Comparison of ENCODE assay signal across 8 mouse cellular contexts in genomic region chr12:3866654-3867370, GRCm38 (mm10).
DNase-seq lines count a peak whose midpoint lies in the region; ATAC-seq and TF ChIP-seq lines count a peak whose summit lies in the region.

No protein-coding gene starts in this region.

- peaks cover 43% of the 10 kb centered on the region for H3K4me1 ChIP-seq in heart, postnatal 0 days (ENCODE audit: control insufficient read depth, insufficient read depth)
- peaks cover 22% of the 10 kb centered on the region for H3K4me1 ChIP-seq in limb, embryonic 14.5 days (ENCODE audit: control insufficient read depth, insufficient read depth, low read length)
- peaks cover 17% of the 10 kb centered on the region for H3K4me1 ChIP-seq in hindbrain, embryonic 13.5 days (replicated peaks)
- peaks cover 15% of the 10 kb centered on the region for H3K4me1 ChIP-seq in midbrain, embryonic 10.5 days

- no peak for TF ChIP-seq CTCF in heart, postnatal 0 days (IDR thresholded peaks at IDR 0.05; ENCODE audit: low read depth)

- H3K4me2 ChIP-seq in heart, postnatal 0 days (ENCODE audit: low read depth, low read length), result no peak overlapping the region
- H3K4me2 ChIP-seq in limb, embryonic 14.5 days (replicated peaks; ENCODE audit: low read depth, low read length, severe bottlenecking), result no peak overlapping the region
- no peak overlapping the region for H3K4me2 ChIP-seq in hindbrain, embryonic 13.5 days

- TF ChIP-seq POLR2A in limb, embryonic 14.5 days (IDR thresholded peaks at IDR 0.05; ENCODE audit: borderline replicate concordance, extremely low read depth, insufficient read depth, insufficient read length), result no peak

- DNase-seq in heart, postnatal 0 days (ENCODE audit: low spot score), result peak; percentile 55
- no peak for DNase-seq in heart, adult 11 months
- peak; percentile 66 for DNase-seq in NIH3T3 (ENCODE audit: low read depth)
- peak; percentile 84 for DNase-seq in cerebellum, adult 9-10 months
- peak; percentile 76 for DNase-seq in limb, embryonic 14.5 days (ENCODE audit: low spot score)
- DNase-seq in spleen, postnatal 14 days (ENCODE audit: low spot score in 2 of 2), result no peak
- DNase-seq in midbrain, embryonic 10.5 days (ENCODE audit: low spot score), result no peak

- H3K9ac ChIP-seq in heart, postnatal 0 days (replicated peaks; ENCODE audit: low read depth, low read length), result no peak overlapping the region
- no peak overlapping the region for H3K9ac ChIP-seq in limb, embryonic 14.5 days (ENCODE audit: low read depth, low read length, severe bottlenecking)
- H3K9ac ChIP-seq in hindbrain, embryonic 13.5 days, result no peak overlapping the region

- peak; percentile 52 for ATAC-seq in heart, postnatal 0 days (ENCODE audit: insufficient read depth, low read depth)
- peak; percentile 68 for ATAC-seq in limb, embryonic 14.5 days (ENCODE audit: low FRiP score, low read depth)
- ATAC-seq in hindbrain, embryonic 13.5 days (ENCODE audit: low FRiP score), result no peak

- WGBS in heart, postnatal 0 days, result 55% methylated on average over 12 of the region's 12 CpGs
- WGBS in limb, embryonic 14.5 days, result 51% methylated on average over 12 of the region's 12 CpGs
- 77% methylated on average over 12 of the region's 12 CpGs for WGBS in hindbrain, embryonic 13.5 days
- WGBS in midbrain, embryonic 10.5 days, result 90% methylated on average over 12 of the region's 12 CpGs

- no peak overlapping the region for H3K4me3 ChIP-seq in heart, postnatal 0 days (ENCODE audit: low read depth, low read length)
- no peak overlapping the region for H3K4me3 ChIP-seq in limb, embryonic 14.5 days (replicated peaks; ENCODE audit: low read length)
- H3K4me3 ChIP-seq in hindbrain, embryonic 13.5 days, result no peak overlapping the region
- H3K4me3 ChIP-seq in midbrain, embryonic 10.5 days, result no peak overlapping the region

- no peak for TF ChIP-seq EP300 in heart, postnatal 0 days (IDR thresholded peaks at IDR 0.05; ENCODE audit: low read depth)

- H3K27me3 ChIP-seq in heart, postnatal 0 days (ENCODE audit: control insufficient read depth, insufficient read depth, low read length), result no peaks in the 10 kb centered on the region
- no peaks in the 10 kb centered on the region for H3K27me3 ChIP-seq in limb, embryonic 14.5 days (ENCODE audit: control insufficient read depth, insufficient read depth, low read length)
- no peaks in the 10 kb centered on the region for H3K27me3 ChIP-seq in hindbrain, embryonic 13.5 days
- no peaks in the 10 kb centered on the region for H3K27me3 ChIP-seq in midbrain, embryonic 10.5 days (ENCODE audit: low read depth, poor library complexity, severe bottlenecking)

- no peaks in the 10 kb centered on the region for H3K9me3 ChIP-seq in heart, postnatal 0 days (replicated peaks; ENCODE audit: control insufficient read depth, low read length)
- H3K9me3 ChIP-seq in limb, embryonic 14.5 days (ENCODE audit: control insufficient read depth, low read length), result no peaks in the 10 kb centered on the region
- no peaks in the 10 kb centered on the region for H3K9me3 ChIP-seq in hindbrain, embryonic 13.5 days
- no peaks in the 10 kb centered on the region for H3K9me3 ChIP-seq in midbrain, embryonic 10.5 days (replicated peaks)

- peaks cover 24% of the 10 kb centered on the region for H3K36me3 ChIP-seq in heart, postnatal 0 days (replicated peaks; ENCODE audit: control insufficient read depth, insufficient read depth, low read length)
- H3K36me3 ChIP-seq in limb, embryonic 14.5 days (ENCODE audit: control insufficient read depth, insufficient read depth, low read length), result peaks cover 68% of the 10 kb centered on the region
- peaks cover 41% of the 10 kb centered on the region for H3K36me3 ChIP-seq in hindbrain, embryonic 13.5 days
- peaks cover 14% of the 10 kb centered on the region; the same call in 1 of the 2 replicates for H3K36me3 ChIP-seq in midbrain, embryonic 10.5 days

- 0 out of 2 replicates have a peak overlapping the region, but pooled peaks have one; percentile 52 for H3K27ac ChIP-seq in heart, postnatal 0 days (ENCODE audit: low read depth)
- 0 out of 2 replicates have a peak overlapping the region, but pooled peaks have one; percentile 4 for H3K27ac ChIP-seq in limb, embryonic 14.5 days (replicated peaks; ENCODE audit: low read depth, low read length)
- no peak overlapping the region for H3K27ac ChIP-seq in hindbrain, embryonic 13.5 days
- H3K27ac ChIP-seq in midbrain, embryonic 10.5 days (replicated peaks), result no peak overlapping the region

Comparison
In these comparisons a context has a peak if more than half of its experiments do, and no peak if none do; other contexts are left out.
1. DNase-seq: peak in heart, postnatal 0 days (single experiment), NIH3T3 (single experiment), cerebellum, adult 9-10 months (single experiment) and limb, embryonic 14.5 days (single experiment); none in heart, adult 11 months (single experiment), spleen, postnatal 14 days (0 of 2) and midbrain, embryonic 10.5 days (single experiment).
2. H3K27ac ChIP-seq: peak in heart, postnatal 0 days (single experiment) and limb, embryonic 14.5 days (single experiment); none in hindbrain, embryonic 13.5 days (single experiment) and midbrain, embryonic 10.5 days (single experiment).